Mouse (Mus musculus) hindbrain, embryonic 11.5 days (tissue): ENCODE data around the gene Bst1. TPM values are rescaled to one million over a fixed set of nuclear protein-coding genes. Genes with fewer than 3 reads are reported as not detected.

Source experiments
- ATAC-seq: fragments of 200-750 bp; cut with Nextera tagmentation; 2 replicates; pipeline ENCODE4 v1.8.0; 2017; ENCODE audit warnings: mild to moderate bottlenecking, moderate TSS enrichment, moderate library complexity; ENCODE audit not compliant: low FRiP score
- DNase-seq: peaks from one replicate; pipeline ENCODE4 v3.0.0-alpha.2; 2015; ENCODE audit warnings: low spot score
- H3K27ac ChIP-seq: fragments of 300-500 bp; sonication (generic); 2 replicates; pipeline ENCODE4 v1.5.1; 2014; ENCODE audit warnings: mild to moderate bottlenecking, low read depth, low read length
- H3K27me3 ChIP-seq: fragments of 300-500 bp; sonication (generic); 2 replicates; pipeline ENCODE4 v1.6.1; 2014; ENCODE audit warnings: mild to moderate bottlenecking, low read length, moderate library complexity, mixed read lengths; ENCODE audit not compliant: control insufficient read depth, insufficient read depth
- H3K36me3 ChIP-seq: fragments of 300-500 bp; sonication (generic); 2 replicates; pipeline ENCODE4 v1.6.1; 2014; ENCODE audit warnings: mild to moderate bottlenecking, low read length, moderate library complexity, mixed read lengths; ENCODE audit not compliant: control insufficient read depth, insufficient read depth
- H3K4me1 ChIP-seq: fragments of 300-500 bp; sonication (generic); replicated peaks from 2 replicates; pipeline ENCODE4 v1.6.1; 2014; ENCODE audit warnings: low read length, mixed read lengths; ENCODE audit not compliant: control insufficient read depth, insufficient read depth
- H3K4me2 ChIP-seq: fragments of 300-500 bp; sonication (generic); replicated peaks from 2 replicates; pipeline ENCODE4 v1.6.1; 2014; ENCODE audit warnings: mild to moderate bottlenecking, low read depth, low read length
- H3K4me3 ChIP-seq: fragments of 300-500 bp; sonication (generic); 2 replicates; pipeline ENCODE4 v1.5.1; 2014; ENCODE audit warnings: low read depth, low read length
- H3K9ac ChIP-seq: fragments of 300-500 bp; sonication (generic); 2 replicates; pipeline ENCODE4 v1.6.1; 2014; ENCODE audit warnings: low read depth, low read length
- H3K9me3 ChIP-seq: fragments of 300-500 bp; sonication (generic); 2 replicates; pipeline ENCODE4 v1.6.1; 2016; ENCODE audit warnings: low read length; ENCODE audit not compliant: control insufficient read depth
- WGBS: fragments of 180-500 bp; shearing (Covaris S2); extraction: QIAGEN DNeasy Blood & Tissue Kit; methylation state at CpG from one replicate; pipeline ENCODE4 v1.1.7; 2014; 5-methylcytosine and 5-hydroxymethylcytosine counted together
- polyA plus RNA-seq: library from polyadenylated mRNA; unstranded; fragments of >200 nt; fragmentation: Nextera tagmentation; extraction: Ambion mirVana; gene quantifications from 2 replicates; pipeline ENCODE4 v1.2.1, GENCODE M21; 2014

Bst1 gene
- polyA plus RNA-seq, 1 experiment from 2014 or later, result not detected

GRCm38 (mm10) chr5:43783996-43784395 lies 34.7 kb upstream of the Bst1 start:
- ATAC-seq (no peak), DNase-seq (no peak)
- H3K9ac ChIP-seq, result no peak overlapping the region
- no peak overlapping the region for H3K27ac ChIP-seq
- no peaks in the 10 kb centered on the region for H3K4me1 ChIP-seq
- H3K4me2 ChIP-seq, result no peak overlapping the region
- WGBS, result 93% methylated on average over 2 of the region's 2 CpGs
- no peak overlapping the region for H3K4me3 ChIP-seq
- H3K36me3 ChIP-seq, result no peaks in the 10 kb centered on the region
- H3K9me3 ChIP-seq, result no peaks in the 10 kb centered on the region
- no peaks in the 10 kb centered on the region for H3K27me3 ChIP-seq

- 90% methylated on average over 4 of the region's 4 CpGs for WGBS
- H3K27me3 ChIP-seq, result no peaks in the 10 kb centered on the region
- no peak for DNase-seq
- H3K4me3 ChIP-seq, result no peak overlapping the region
- H3K27ac ChIP-seq, result no peak overlapping the region
- no peaks in the 10 kb centered on the region for H3K4me1 ChIP-seq
- no peak overlapping the region for H3K4me2 ChIP-seq
- H3K9me3 ChIP-seq, result no peaks in the 10 kb centered on the region
- no peak for ATAC-seq
- H3K9ac ChIP-seq, result no peak overlapping the region
- H3K36me3 ChIP-seq, result no peaks in the 10 kb centered on the region
Observed at GRCm38 (mm10) chr5:43786607-43787006, 32.1 kb upstream of the Bst1 start.

- Histone ChIP-seq H3K36me3 (no peaks in the 10 kb centered on the region), H3K4me3 (no peak overlapping the region), H3K27me3 (no peaks in the 10 kb centered on the region), H3K9ac (no peak overlapping the region), H3K4me2 (no peak overlapping the region), H3K4me1 (no peaks in the 10 kb centered on the region), H3K9me3 (no peaks in the 10 kb centered on the region), H3K27ac (no peak overlapping the region)
- 81% methylated on average over 9 of the region's 9 CpGs for WGBS
- no peak for DNase-seq
- ATAC-seq, result no peak
Observed at GRCm38 (mm10) chr5:43787976-43788752, 30.5 kb upstream of the Bst1 start.

GRCm38 (mm10) chr5:43792354-43792753 lies 26.3 kb upstream of the Bst1 start:
- no peaks in the 10 kb centered on the region for H3K27me3 ChIP-seq
- no peaks in the 10 kb centered on the region for H3K9me3 ChIP-seq
- H3K9ac ChIP-seq, result no peak overlapping the region
- ATAC-seq (no peak), DNase-seq (no peak)
- H3K4me3 ChIP-seq, result no peak overlapping the region
- no peaks in the 10 kb centered on the region for H3K4me1 ChIP-seq
- no peak overlapping the region for H3K4me2 ChIP-seq
- H3K36me3 ChIP-seq, result no peaks in the 10 kb centered on the region
- H3K27ac ChIP-seq, result no peak overlapping the region
- 80% methylated on average over 5 of the region's 5 CpGs for whole genome bisulfite sequencing

GRCm38 (mm10) chr5:43799530-43799929 lies 19.2 kb upstream of the Bst1 start:
- H3K9ac ChIP-seq, result no peak overlapping the region
- no peaks in the 10 kb centered on the region for H3K9me3 ChIP-seq
- H3K4me3 ChIP-seq, result no peak overlapping the region
- H3K4me2 ChIP-seq, result no peak overlapping the region
- DNase-seq, result no peak
- H3K27me3 ChIP-seq, result no peaks in the 10 kb centered on the region
- no peaks in the 10 kb centered on the region for H3K36me3 ChIP-seq
- ATAC-seq, result no peak
- H3K4me1 ChIP-seq, result no peaks in the 10 kb centered on the region
- no peak overlapping the region for H3K27ac ChIP-seq
- 88% methylated on average over 5 of the region's 5 CpGs for WGBS

- Histone ChIP-seq H3K4me1 (no peaks in the 10 kb centered on the region), H3K4me2 (no peak overlapping the region), H3K4me3 (no peak overlapping the region), H3K9ac (no peak overlapping the region), H3K27me3 (no peaks in the 10 kb centered on the region), H3K27ac (no peak overlapping the region), H3K36me3 (no peaks in the 10 kb centered on the region), H3K9me3 (no peaks in the 10 kb centered on the region)
- DNase-seq, result no peak
- WGBS, result 64% methylated on average over 1 of the region's 1 CpGs
- ATAC-seq, result no peak
Observed at GRCm38 (mm10) chr5:43800700-43801099, 18.0 kb upstream of the Bst1 start.

GRCm38 (mm10) chr5:43801253-43801652 lies 17.4 kb upstream of the Bst1 start:
- DNase-seq (no peak), ATAC-seq (no peak)
- H3K4me3 ChIP-seq, result no peak overlapping the region
- no peaks in the 10 kb centered on the region for H3K4me1 ChIP-seq
- H3K27ac ChIP-seq, result no peak overlapping the region
- no peaks in the 10 kb centered on the region for H3K9me3 ChIP-seq
- no peaks in the 10 kb centered on the region for H3K27me3 ChIP-seq
- H3K4me2 ChIP-seq, result no peak overlapping the region
- H3K36me3 ChIP-seq, result no peaks in the 10 kb centered on the region
- no peak overlapping the region for H3K9ac ChIP-seq

- ATAC-seq, result no peak
Observed at GRCm38 (mm10) chr5:43801798-43802197, 16.9 kb upstream of the Bst1 start.

GRCm38 (mm10) chr5:43805401-43805800 lies 13.3 kb upstream of the Bst1 start:
- H3K4me3 ChIP-seq, result no peak overlapping the region

More at GRCm38 (mm10) chr5:43801798-43802197, 16.9 kb upstream of the Bst1 start:
- no peak overlapping the region for H3K9ac ChIP-seq
- H3K4me1 ChIP-seq, result no peaks in the 10 kb centered on the region
- no peak overlapping the region for H3K27ac ChIP-seq
- no peaks in the 10 kb centered on the region for H3K27me3 ChIP-seq
- no peaks in the 10 kb centered on the region for H3K9me3 ChIP-seq
- no peak overlapping the region for H3K4me3 ChIP-seq
- WGBS, result 92% methylated on average over 4 of the region's 4 CpGs
- DNase-seq, result no peak
- no peaks in the 10 kb centered on the region for H3K36me3 ChIP-seq
- no peak overlapping the region for H3K4me2 ChIP-seq

More at GRCm38 (mm10) chr5:43805401-43805800, 13.3 kb upstream of the Bst1 start:
- no peaks in the 10 kb centered on the region for H3K9me3 ChIP-seq
- DNase-seq (no peak), ATAC-seq (no peak)
- H3K4me1 ChIP-seq, result no peaks in the 10 kb centered on the region
- H3K27me3 ChIP-seq, result no peaks in the 10 kb centered on the region
- no peaks in the 10 kb centered on the region for H3K36me3 ChIP-seq
- WGBS, result 92% methylated on average over 2 of the region's 2 CpGs
- no peak overlapping the region for H3K4me2 ChIP-seq
- H3K27ac ChIP-seq, result no peak overlapping the region
- H3K9ac ChIP-seq, result no peak overlapping the region
